Mouse (Mus musculus): Measurements from ENCODE around the gene Dennd4b. TPM values are rescaled to one million over a fixed set of nuclear protein-coding genes. Genes with fewer than 3 reads are reported as not detected.
"Not testable (repeated sequence)": the region's sequence is repeated elsewhere in the genome, so short reads cannot be mapped to it uniquely, and the experiment has no call there.

The Dennd4b gene
- total RNA-seq, 2 experiments from 2014 or later = 30.5 to 31.8 TPM

DNA sequence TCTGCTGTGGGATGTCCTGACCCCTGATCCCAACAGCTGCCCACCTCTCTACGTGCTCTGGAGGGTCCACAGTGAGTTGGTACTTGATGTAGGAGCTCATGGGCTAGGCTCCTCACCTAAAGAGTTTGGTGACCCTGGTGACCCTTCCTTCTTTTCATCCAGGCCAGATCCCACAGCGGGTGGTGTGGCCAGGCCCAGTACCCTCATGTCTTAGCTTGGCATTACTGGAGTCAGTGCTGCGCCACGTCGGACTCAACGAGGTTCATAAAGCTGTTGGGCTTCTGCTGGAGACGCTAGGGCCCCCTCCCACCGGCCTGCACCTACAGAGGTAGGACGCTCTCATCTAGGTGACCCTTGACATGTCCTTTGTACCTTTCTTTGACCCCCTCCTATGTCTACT lies 14.2 kb downstream of the Dennd4b start:
- no peak for DNase-seq

DNA sequence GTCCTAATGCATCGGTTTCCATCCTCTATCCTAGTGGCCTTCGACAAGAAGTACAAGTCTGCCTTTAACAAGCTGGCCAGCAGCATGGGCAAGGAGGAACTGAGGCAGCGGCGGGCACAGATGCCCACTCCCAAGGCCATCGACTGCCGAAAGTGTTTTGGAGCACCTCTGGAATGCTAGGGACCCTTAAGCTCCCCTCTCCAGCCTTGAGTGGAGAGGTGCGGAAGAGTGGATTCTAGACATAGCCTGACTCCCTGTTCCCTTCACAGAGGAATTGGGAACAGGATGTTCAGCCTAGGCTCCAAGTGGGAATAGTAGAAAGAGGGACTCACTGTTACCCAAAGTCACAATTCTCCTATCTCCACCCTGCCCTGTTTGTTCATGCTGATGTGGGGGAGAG lies 14.8 kb downstream of the Dennd4b start:
- no peak for DNase-seq

DNA sequence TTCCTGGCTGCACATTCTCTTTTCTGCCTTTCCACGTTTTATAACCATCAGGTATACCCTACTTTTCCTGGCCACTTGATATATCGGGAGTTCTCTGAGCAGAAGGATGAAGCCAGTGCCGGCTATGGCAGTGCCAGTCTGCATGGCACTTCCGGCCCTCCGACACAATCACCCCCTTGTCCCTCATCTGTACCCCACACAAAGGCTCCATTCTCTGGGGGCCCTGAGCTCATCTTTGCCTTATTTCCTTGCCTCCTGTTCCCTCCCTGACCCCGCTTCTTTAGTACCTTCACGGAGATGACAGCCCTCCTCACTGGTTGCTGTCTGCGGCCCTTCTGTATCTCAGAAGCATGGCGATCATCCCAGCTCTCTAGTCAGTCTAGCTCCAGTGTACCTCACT lies 15.7 kb downstream of the Dennd4b start:
- DNase-seq = no peak

DNA sequence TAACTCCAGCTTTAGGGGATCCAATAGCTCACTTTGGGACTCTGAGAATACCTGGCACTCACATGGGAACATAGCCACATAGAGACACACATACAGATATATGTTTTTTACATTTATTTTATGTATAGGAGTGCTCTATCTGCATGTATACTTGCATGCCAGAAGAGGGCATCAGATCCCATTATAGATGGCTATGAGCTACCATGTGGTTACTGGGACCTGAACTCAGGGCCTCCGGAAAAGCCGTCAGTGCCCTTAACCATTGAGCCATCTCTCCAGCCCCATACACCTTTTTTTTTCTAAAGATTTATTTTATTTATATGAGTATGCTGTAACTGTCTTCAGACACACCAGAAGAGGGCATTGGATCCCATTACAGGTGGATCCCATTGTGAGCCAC lies 19.2 kb downstream of the Dennd4b start:
- no peak for DNase-seq

DNA sequence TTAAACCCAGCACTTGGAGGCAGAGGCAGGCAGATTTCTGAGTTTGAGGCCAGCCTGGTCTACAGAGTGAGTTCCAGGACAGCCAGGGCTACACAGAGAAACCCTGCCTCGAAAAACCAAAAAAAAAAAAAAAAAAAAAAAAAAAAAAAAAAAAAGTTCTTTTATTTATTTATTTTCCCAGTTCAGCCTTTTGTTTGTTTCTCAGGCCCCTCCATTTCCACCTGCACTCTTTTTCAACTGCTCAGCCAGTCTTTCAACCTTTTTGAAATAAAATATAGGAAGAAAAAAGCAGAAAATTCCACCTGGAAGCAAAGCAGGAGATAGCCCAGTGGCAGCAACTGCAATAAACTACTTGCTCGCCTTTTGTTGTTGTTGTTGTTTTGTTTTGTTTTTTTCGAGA lies 24.4 kb downstream of the Dennd4b start:
- not testable (repeated sequence) for DNase-seq

DNA sequence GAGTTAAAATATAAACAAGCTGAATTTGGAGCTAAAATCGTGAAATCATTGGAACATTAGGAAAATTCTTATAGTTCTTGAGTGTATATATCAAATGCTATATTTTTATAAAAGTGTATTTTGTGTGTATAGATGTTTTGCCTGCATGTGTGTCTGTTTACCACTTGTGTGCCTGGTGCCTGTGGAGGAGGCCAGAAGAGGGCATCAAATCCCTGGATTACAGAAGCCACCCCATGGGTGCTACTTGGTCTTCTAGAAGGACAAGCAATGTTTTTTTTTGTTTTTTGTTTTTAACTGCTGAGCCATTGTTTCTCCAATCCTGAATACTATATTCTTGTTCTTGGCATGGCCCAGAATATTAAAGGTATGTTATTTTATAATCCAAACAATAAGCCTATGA lies 25.6 kb downstream of the Dennd4b start:
- DNase-seq = no peak

DNA sequence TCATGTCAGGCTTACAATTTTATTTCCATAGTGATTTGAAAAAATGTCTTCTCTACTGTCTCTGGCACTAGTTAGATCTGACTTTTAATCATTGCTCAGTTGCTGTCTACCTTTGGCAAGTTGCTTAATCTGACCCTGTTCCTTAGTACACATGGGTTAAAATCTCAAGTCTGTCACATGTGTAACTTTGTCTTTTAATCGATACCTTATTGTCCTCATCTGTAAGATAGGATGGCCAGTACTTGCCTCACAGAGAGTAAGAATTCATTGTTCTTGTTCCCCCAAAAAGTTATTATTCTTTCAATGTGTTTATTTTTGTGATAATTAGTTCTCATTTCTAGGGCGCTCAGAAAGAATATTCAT lies 27.0 kb downstream of the Dennd4b start:
- no peak for DNase-seq

DNA sequence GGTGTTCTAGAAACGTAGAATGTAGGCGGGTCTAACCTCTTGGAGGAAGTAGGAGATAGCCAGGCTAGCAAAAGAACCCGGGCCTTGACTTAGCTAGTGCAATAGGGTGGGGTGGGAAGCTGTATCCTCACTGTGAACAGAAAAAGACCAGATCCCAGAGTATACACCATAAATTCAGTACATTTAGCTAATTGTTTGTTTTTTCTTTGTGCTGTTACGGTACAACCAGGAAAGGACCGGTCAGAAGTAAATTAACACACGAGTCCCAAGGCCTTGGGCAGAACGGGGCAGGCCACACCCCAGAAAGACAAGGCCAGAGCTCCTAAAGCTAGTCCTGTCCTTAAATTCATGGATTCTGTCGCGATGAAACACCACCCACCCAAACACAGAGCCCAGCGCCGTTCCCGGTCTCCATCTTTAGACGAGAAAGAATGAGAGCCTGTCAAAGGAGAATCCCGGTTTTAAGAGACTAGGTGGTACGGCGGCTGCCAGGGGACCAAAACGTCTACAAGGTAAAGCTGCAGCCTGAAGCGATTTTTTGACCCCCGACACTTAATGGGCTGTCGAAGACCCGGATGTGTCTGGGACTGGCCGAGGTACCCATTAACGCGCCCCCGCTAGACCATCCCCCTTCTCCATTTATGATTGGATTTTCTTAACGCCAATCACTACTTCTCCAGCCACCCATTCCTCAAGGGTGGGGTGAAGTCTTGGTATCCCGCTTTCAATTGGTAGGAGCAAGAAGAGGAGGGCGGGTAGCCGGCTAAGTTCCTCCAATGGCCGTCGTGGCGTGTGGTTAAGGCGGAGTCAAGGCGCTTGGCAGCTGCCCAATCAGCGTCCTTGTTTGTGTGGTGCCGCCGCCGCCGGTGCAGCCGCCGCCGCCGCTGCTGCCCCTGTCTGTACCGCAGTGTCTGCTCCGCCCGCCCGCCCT lies 27.6 kb downstream of the Dennd4b start, which contains the start of gene Gatad2b:
Gene Gatad2b, plus strand, starts transcription at position 834 of the 931 bp plus-strand sequence.
- DNase-seq = peak; percentile 97

DNA sequence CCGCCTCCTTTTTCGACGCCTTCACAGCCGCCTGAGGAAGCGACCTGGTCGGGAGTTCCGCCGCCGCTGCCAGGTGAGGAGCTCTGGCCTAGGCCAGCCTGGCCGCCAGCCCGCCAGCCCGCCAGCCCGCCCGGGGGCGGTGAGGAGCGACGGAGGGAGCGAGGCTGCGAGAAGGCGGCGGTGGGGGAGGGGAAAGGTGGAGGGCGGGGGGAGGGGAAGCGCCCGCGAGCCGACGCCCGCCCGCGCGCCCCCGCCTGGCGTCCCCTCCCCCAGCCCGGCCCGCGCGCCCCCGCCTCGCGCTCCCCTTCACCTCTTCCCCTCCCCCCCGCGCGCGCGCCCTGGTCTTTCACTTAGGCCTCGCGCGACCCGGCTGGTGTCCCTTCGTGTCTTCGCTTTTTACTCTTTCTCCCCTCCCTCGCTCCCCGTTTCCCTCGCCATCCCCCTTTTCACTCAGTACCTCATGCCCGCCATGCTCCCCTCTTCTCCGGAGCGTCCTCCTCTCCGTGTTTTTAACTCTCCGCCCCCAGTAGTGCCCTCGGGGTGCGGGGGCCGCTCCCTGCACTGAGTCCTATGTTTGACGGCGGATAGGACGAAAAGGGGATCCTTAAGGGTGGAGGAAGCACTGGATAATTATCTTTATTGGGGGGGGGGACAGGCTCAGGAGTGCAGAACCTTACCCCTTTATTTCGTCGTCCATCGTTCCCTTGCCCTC lies 28.5 kb downstream of the Dennd4b start:
- DNase-seq = peak in 1 of 2 experiments; percentile 34

DNA sequence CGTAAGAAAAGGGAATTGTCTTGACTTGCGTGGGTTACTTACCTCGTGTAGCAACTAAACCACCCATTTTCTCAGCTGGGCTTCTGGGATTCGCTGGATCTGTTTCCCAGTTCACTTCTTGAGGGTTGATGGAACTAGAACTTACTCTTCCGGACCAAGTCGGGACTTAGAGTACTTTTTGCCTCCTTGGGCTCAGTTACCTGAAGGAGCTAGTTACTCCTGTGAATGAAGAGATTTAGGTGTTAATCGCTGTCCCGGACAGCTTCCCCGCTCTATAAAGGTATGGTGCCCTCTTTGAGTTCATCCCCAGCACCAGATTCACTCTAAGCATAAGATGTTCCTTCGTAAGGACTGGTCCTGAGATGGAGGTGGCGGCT lies 29.1 kb downstream of the Dennd4b start:
- no peak for DNase-seq

DNA sequence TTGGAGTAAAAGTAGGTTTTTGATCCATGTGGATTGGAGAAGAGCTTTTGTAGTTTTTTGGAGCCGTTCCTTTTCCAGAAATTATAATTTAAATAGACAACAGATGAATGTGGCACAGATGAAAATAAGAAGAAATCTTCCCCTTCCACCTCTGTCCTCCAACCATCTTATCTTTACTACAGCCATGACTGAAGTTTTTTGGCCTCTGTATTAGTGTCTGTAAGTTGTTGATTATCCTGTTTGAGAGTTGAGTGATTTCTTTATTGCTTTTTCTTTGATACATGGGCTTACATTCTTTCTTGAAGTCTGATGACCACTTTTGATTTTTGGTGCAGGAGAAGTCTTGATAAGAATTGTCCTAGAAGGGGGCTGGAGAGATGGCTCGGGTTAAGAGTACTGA lies 29.7 kb downstream of the Dennd4b start:
- no peak for DNase-seq

DNA sequence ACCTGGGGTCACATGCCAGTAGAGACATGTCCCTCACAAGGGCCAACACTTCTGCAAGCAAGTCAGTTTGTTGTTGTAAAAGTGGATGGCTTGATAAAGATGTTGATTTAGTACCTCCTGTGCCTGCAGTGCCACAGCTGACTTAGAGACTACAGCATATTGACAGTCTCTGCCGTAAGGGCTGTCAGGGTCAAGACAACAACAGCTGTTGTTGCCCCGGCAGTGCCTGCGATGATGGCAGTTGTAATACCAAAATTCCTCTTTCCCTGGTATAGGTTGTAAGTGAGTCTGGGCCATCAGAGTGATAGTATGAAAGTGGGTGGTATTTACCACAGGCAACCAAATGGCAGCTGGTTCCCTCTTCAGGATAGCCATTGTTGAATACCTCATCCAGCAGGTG lies 40.8 kb downstream of the Dennd4b start:
- DNase-seq = no peak

DNA sequence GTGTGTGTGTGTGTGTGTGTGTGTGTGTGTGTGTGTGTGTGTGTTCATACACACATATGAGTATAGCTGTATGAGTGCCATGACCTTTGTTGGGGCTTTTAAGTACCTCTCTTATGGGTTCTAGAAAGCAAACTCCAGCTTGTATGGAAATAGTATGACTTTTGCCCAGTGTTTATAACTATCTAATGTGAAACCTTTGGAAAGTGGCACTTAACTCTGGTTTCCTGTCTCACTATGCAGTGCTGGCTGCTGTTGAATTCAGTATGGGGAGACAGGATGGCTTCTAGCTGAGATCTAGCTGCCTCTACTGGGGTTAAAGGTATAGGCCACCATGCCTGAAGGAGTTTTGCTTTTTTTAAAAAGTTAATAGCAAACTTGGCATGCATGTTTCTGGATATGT lies 44.6 kb downstream of the Dennd4b start:
- DNase-seq = no peak

DNA sequence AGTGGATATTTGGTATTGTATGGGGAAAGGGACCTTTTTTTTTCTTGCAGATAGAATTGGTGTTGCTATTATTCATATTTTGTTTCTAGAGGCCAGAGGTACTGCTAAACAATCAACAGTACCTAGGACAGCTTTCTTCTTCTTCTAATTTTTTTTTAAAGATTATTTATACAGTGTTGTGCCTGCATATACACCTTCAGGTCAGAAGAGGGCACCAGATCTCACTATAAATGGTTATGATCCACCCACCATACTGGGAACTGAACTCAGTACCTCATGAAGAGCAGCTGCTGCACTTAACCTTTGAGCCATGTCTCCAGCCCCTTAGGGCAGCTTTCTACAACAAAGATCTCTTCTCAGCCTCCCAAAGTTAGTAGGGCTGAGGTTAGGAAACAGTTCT lies 48.4 kb downstream of the Dennd4b start:
- DNase-seq = no peak

DNA sequence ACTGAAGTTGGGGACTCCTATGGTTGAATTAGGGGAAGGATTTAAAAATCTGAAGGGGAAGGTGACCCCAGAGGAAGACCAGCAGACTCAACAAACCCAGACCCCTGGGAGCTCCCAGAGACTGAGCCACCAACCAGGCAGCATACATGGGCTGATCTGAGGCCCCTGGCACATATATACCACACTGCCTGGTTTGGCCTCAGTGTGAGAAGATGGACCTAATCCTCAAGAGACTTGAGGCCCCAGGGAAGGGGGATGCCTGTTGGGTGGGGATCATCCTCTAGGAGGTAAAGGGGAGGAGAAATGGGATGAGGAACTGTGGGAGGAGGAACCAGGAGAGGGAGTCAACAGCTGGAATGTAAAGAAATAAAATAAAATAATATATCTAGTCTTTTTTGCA lies 49.3 kb downstream of the Dennd4b start:
- DNase-seq = no peak

DNA sequence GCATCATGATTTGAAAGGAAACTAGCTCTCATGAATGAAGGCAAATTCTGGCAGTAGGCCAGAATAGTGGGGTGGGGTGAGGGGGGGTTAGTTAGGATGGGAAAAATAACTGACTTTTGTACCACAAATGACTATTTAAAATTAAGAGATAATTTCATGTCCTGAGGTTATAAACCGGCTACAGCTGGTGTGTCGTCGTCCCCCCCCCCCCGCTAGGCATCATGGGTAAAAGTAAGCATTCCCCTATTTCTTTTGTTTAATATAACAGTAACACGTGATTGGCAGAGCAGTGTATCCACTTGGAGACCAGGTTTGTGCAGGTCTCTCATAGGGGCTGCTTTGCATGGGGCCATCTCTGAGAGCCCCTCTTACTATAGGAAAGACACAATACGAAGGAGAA lies 57.3 kb downstream of the Dennd4b start:
- no peak for DNase-seq

DNA sequence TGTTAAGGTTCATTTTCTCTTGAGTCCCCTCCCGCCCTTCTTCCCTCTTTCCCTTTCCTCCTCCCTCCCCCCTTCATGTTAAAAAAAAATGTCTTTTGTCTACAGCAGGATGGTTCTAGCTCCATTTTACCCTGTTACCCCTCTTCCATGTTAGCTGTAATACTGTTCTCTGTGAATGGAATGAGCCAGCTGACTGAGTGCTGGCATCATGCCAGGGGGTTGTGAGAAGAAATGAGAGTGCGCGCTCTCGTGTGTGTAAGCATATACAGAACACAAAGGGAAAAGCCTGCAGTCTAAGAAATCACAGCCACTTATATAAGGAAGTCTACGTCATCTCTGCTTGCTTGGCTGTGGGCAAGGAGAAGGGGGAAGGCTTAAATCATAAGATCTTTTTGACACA lies 58.1 kb downstream of the Dennd4b start:
- peak; percentile 48 to 53 for DNase-seq

Small RNA genes within 50 kb of the gene (microRNA-seq; reads per million reads assigned to microRNA genes)
- gene Mir7012 = 0 to 0.42 reads per million in 2 experiments

Other genes starting within 250 kb of the Dennd4b start
- gene 4933434E20Rik, start 213.5 kb upstream of the Dennd4b start, total RNA-seq (2021) = 10 to 100 TPM; 90.6 to 95.5 TPM
- gene Ubap2l, start 212.6 kb upstream of the Dennd4b start, total RNA-seq (2021) = 100 to 1,000 TPM; 149 to 181 TPM
- gene Tpm3, start 192.5 kb upstream of the Dennd4b start, total RNA-seq (2021) = 100 to 1,000 TPM; 181 to 182 TPM
- gene Nup210l, start 161.1 kb upstream of the Dennd4b start, total RNA-seq (2021) = under 1 TPM; 0.38 to 0.45 TPM
- gene Rps27, start 51.5 kb upstream of the Dennd4b start, total RNA-seq (2021) = 100 to 1,000 TPM; 928 to 941 TPM
- 1 to 10 TPM; 8.9 to 9.8 TPM for gene Rab13, start 51.5 kb upstream of the Dennd4b start, total RNA-seq (2021)
- gene Jtb, start 33.6 kb upstream of the Dennd4b start, total RNA-seq (2021) = 10 to 100 TPM; 46.0 to 47.2 TPM
- under 1 TPM in 1 of 2 experiments, not detected in 1; 0.40 TPM for gene Creb3l4, start 21.7 kb upstream of the Dennd4b start, total RNA-seq (2021)
- 10 to 100 TPM; 44.9 to 47.2 TPM for gene Slc39a1, start 17.0 kb upstream of the Dennd4b start, total RNA-seq (2021)
- gene Crtc2, start 11.0 kb upstream of the Dennd4b start, total RNA-seq (2021) = 10 to 100 TPM; 34.5 to 41.3 TPM
- 100 to 1,000 TPM in 1 of 2 experiments, 10 to 100 TPM in 1; 95.2 to 109 TPM for gene Gatad2b, start 28.0 kb downstream of the Dennd4b start, total RNA-seq (2021)
- 10 to 100 TPM; 13.9 to 25.2 TPM for gene Slc27a3, start 124.8 kb downstream of the Dennd4b start, total RNA-seq (2021)
- gene Ints3, start 168.4 kb downstream of the Dennd4b start, total RNA-seq (2021) = 10 to 100 TPM; 78.2 to 80.4 TPM
- 1 to 10 TPM; 4.6 to 6.1 TPM for gene Npr1, start 200.7 kb downstream of the Dennd4b start, total RNA-seq (2021)
- 10 to 100 TPM; 83.0 to 83.8 TPM for gene Ilf2, start 210.9 kb downstream of the Dennd4b start, total RNA-seq (2021)
- 10 to 100 TPM; 49.8 to 50.8 TPM for gene Snapin, start 225.8 kb downstream of the Dennd4b start, total RNA-seq (2021)
- 100 to 1,000 TPM; 145 to 152 TPM for gene Chtop, start 244.3 kb downstream of the Dennd4b start, total RNA-seq (2021)
- 10 to 100 TPM; 95.5 to 98.7 TPM for gene S100a1, start 249.2 kb downstream of the Dennd4b start, total RNA-seq (2021)
- gene S100a13, start 249.2 kb downstream of the Dennd4b start, total RNA-seq (2021) = 10 to 100 TPM; 21.1 to 26.4 TPM